Mouse (Mus musculus): ENCODE data around the gene Narfl.

Gene Narfl

DNA sequence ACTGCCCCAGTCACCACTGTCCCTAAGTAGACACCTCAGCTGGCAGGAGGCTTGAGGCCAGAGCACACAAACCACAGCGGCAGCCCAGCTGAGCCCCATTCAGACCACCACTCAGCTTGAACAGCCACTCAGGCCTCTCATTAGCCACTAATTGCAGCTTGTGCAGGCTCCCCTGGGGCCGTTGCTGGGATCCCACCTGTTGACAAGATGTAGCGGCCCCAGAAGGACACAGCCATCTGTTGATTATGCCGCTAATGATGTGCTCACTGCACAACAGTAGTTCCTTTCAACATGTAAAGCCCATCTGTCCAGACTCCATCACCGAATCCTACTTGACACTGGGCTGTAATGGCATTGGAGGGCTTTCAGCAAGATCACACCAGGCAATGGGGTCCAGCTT, 7.7 kb upstream of the Narfl start:
- DNase-seq = no peak

DNA sequence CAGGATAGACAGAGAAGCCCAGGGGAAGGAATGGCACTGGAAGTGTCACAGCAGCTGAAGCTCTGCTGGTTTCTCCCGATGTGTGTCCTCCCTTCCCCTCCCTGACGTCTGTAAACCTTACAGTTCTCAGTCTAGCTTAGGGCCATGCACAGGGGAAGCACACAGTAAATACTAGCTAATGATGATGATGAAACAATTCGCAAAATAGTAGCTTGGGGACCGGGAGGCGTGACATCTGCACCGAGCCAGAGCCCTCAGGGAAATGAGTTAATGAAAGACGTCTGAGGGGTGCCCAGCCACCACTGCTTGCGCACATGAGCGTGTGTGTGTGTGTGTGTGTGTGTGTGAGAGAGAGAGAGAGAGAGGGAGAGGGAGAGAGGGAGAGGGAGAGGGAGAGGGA, 4.2 kb upstream of the Narfl start:
- no peak for DNase-seq

DNA sequence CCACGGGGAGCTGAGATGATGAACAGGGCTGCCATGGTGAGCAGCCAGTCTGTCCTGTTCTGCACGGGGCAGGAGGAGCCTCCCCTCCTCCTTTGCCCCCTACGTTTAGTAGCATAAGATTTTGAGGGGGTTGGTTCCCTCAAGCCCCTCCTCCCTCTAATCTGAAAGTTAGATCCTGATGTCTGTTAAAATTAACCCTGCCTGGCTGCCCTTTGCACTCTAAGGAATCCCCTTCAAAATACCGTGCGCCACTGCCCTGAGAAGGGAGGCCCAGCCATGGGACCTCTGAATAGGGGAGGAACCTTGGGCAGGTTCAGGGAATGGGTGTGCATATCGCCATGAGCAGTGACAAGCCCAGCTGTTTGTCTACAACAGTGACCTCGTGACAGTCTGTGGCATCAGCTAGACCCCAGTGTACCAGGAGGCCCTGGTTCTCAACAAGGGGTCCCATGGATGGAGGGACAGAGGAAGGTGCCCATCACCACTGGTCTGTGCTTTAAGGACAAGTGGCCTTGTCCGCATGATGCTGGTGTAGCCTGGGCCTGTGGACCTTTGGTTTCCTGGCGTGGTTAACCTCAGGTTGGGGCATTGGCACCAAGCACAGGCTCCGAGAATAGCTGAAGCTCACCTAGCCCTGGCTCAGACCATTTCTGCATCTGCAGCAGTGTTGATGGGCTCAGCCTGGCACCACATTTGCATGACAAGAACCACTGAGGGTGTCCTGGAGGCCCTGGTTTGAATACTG, 1.9 kb downstream of the Narfl start:
- no peak for DNase-seq

DNA sequence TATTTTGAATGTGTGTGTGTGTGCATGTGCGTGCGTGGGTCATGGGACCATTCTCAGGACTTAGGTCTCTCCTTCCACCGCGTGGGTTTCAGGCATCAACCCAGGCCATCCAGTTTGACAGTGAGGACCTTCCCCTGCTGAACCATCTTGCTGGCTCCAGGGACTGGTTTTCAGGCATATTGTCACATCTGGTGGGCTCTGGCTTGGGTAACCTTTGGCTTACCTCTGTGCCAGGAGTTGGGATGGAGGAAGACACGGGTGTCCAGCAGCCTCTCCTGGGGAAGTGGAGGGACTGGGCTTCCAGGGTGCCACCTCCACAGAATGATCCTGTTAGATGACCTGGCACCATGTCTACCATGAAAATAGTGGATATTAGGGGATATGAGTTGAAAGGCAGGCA, 4.4 kb downstream of the Narfl start:
- no peak for DNase-seq

DNA sequence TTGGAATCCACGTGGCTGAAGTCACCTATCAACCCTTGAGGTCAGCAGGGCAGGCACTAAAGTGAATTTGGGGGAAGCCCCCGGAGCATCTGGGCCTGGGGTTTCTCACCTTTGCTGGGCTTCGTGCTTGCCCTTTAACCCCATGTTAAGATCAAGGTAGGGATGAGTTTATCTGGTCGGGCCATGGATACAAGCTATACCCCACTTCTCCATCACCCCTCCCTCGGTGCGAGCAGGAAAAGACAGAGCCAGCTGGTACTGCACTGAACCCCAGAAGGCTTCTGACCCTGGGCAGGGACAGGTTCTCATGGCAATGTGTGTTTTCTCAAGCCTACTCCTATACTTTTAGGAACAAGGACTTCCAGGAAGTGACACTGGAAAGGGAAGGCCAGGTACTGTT, 7.8 kb downstream of the Narfl start:
- no peak for DNase-seq

DNA sequence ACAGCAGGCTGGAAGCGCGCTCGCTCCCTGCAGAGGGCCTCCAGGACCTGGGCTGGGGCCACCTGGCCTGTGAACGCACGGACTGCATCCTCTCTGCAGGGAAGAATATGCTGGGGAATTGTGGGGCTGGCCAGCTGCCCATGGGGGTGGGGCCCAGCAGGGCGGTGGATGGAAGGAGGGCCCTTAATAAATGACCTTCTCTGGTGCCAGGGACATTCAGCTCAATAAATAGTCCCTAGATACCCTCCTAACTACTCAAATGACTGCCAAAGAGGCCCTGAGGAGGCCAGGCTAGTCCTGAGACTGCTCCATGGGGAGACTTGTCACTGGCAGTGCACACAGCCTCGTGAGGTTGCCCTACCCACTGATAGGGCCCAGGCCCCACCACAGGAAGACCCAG, 9.5 kb downstream of the Narfl start:
- DNase-seq = no peak

DNA sequence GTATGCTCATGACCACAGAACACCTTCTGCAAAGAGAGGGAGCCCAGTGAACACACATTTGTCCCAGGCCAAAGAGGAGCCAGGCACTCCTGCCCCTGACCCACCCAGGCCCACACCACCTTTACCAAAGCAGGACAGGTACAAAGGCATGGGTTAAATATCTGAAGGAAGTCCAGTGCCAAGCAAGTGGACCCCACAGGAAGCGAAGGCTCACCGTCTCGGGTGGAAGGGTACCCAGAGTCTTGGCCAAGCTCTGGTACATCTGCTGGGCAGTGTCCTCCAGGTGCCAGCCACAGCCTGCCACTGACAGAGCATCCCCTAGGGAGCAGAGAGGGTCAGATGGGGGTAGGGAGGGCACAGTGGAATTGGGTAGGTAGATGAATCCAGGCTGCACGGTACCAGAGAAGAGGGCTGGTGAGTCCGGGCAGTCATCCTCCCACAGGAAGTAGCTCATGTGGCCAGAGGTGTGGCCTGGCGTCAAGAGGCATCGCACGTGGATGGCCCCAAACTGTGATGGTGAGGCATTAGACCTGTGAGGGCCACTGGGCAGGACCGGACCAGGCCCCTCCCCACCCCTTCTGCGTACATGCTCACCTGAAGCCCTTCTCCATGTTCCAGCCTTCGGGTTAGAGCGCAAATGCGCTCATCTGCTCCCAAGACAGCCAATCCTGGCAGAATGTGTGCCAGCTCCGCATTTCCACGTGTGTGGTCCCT, 10.4 kb downstream of the Narfl start:
- DNase-seq = no peak

DNA sequence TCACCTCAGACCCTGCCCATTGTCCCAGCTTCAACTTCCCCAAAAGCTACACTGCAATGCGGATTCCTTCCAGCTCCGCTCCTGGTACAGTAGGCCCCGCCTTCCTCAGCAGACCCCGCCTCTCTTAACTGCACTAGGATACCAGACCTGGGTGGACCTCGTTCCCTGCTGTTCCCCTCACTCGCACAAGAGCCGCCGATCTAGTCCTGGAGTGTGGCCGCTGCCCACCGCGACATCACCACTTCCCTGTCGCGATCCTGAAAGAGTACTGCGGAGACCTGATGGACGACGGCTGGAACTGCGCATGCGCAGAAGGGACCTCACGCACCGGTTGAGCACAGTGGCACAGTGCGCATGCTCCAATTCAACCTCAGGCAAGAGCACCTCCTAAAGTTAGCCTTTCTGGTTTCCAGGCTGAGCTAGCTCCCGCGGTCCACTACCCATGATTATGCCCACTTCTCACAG, 11.7 kb downstream of the Narfl start, which contains the start of gene Haghl:
Gene Haghl (minus strand): TSS at position 393 of the 465 bp plus-strand sequence.
- peak; percentile 94 for DNase-seq

DNA sequence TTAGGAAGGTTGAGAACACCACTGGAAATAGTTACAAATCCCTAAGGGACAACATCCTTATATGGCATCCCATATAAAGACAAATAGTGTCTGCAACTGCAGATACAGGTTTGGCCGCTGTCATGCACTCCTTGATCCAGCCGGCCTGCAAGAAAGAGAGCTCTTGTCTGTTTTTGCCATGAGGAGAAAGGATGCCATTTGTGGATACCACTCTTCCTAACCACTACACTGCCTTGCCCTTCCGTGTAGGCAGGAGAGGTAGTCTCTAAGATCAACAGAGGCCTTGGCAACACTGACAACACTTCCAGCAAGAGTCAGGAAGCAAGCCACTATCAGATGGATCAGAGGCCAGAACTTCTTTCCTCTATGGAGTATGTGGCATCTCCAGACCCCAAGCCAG, 12.7 kb downstream of the Narfl start, which contains the start of gene Ccdc78:
Gene Ccdc78 (plus strand): TSS at position 301 of the 400 bp plus-strand sequence.
- no peak for DNase-seq

DNA sequence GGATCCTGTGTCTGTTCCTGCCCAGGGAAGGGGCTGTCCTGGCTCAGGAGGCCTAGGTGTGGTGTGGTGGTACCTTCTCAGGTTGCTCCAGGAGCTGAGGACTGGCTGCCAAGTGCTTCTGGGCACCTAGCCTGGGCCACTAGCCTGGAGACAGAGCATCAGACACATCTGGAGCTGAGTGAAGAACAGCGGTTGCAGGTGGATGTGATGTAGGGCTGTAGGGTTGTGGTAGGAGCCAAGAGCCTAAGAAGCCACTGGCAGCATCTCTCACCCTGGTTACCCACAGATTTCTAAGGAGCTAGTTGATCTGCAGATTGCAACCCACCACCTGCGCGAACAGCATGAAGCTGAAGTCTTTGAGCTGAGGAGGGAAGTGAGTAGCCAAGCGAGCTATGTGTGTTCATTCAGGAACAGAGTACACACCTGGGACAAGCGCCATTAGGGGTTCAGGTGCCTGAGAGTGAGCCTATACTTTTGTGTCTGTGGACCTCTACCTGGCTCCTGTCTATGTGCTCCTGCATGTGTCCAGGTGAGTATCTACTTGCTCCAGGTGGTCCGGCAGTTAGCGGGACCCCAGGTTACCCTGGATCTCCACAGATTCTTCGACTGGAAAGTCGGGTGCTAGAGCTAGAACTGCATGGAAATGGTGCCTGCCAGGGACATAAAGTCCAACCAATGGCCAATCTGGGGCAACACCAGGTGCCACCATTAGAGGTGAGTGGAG, 13.4 kb downstream of the Narfl start:
- no peak for DNase-seq

DNA sequence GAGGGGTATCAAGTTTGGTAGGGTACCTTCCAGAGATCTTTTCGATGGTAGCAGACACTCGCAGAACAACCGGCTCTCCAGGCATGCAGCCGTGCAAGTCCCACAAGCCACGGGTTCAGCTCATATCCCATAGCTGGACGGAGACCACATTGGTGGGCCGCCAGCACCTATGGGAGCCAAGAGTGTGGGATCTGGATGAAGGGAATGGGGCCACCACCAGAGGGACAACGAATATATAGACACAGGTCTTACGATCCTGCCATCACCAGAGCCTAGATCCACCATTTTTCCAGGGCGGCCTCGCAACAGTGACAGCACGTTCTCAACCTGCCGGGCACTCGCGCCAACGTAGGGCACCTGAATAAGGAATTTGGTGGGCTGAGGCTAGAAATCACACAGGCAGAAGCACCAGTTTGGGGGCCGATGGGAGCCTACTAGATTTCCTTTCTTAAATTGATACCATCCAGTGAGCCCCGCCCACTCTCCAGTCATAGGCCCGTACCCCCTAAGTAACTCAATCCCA, 17.8 kb downstream of the Narfl start:
- DNase-seq = no peak

DNA sequence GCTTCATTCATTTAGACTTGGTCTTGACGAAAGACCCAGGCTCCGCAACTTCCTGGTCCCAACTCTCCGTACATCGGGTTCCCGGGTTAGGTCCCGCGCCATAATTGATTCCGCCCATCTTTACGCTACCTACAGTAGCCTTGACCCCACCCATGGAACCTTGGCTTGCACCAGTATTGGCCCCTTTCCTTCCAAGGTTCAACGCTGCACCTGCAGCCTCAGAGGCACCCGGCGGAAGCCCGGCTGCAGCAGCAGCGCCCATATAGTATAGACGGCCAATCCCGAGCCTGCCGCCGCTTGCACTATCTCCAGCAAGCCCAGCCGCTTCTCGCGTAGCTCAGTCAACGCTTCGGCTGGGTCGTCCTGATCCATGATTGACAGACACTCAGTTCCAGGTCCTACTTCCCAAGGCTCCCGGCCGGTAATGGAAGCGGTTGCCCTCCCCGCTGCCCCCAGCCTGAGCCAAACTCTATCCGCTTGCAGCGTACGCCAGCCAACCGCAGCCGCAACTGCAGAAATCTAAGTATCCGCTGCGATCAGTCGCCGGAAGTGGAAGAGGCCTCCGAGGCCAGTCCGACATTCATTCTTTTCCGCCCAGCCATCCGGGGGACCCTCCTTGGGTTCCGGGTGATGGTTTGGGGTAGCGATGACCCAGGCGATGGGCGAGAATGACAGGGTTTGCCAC, 18.4 kb downstream of the Narfl start:
- peak; percentile 89 for DNase-seq

DNA sequence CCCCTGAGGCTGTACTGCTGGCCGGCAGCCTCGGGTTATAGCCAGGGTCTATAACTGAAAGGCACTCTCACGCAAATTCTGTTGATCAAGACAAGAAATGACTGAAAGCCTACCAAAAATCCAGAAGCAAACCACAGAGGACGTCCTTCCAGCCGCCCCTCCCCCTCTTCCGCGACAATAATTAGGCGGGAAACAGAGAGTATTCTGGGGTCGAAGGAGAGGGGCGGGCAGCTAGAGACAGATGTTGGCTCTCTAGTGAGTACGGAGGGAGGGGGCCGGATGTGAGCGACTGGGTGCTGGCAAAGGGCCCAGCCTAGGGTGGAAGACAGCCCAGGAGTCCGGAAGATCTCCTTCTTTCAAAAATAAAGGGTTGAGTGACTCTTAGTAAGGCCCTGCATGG, 19.0 kb downstream of the Narfl start, which contains the start of gene Fam173a:
Gene Fam173a (minus strand): TSS at position 287 of the 400 bp plus-strand sequence.
- DNase-seq = peak; percentile 86

DNA sequence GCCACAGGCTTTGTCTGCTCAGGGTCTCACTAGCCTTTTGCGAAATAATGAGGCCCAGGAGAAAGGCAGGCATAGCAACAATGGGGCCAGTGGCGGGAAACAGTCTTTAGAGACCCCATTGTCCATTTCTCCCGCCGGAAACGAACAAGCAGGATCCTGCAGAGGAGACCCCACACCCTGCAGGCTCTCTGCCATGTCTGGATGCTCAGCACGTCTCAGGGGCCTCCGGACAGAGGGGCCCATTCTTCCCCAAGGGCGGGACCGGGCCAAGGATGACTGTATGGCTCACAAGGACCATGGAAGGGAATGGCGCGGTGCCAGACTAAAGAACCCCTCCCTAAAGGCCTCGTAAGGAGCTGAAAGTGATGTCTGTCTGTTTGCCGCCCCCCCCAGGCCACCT, 20.6 kb downstream of the Narfl start:
- no peak for DNase-seq

DNA sequence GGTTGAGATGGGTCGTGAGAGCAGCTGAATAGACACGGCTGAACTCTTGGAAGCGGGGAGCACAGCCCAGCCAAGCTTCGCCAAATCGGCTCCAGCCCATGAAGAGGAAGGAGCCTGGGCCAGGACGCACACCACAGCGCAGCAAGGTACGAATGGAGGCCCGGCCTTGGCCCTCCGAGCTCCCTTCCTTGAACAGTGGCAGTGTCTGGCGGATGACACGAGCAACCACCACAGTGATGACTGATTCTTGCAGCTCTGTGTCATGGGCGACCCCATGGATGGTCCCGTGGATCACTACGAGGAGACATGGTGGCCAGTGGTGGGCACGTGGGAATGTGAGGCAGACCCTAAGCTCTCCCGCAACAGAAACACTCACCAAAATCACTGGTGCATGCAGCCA, 21.4 kb downstream of the Narfl start:
- no peak for DNase-seq

DNA sequence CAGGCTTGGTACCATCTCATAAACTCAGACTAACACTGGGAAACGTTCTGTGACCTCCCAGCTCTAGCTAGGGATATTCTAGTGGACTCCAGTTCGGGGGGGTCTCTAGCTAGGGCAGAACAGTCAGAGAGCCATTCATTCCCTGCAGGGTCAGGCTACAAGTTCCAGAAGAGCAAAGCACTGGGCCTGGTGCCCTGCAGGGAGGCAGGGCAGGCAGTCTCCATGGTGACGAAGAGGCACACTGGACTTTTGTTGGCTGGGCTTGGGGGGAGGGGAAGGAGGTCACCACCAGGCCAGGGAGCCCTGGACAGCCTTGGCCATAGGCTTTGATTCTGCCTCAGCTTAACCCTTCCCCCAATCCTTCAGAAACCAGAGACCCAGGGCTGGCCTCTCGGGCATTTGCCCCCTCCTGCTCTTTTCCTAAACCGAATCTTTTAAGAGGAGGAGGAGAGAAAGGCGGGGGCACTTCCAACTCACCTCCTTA, 22.1 kb downstream of the Narfl start, which contains the start of gene AC134908.4:
Gene AC134908.4 (minus strand): TSS at position 51 of the 484 bp plus-strand sequence.
- DNase-seq = no peak

DNA sequence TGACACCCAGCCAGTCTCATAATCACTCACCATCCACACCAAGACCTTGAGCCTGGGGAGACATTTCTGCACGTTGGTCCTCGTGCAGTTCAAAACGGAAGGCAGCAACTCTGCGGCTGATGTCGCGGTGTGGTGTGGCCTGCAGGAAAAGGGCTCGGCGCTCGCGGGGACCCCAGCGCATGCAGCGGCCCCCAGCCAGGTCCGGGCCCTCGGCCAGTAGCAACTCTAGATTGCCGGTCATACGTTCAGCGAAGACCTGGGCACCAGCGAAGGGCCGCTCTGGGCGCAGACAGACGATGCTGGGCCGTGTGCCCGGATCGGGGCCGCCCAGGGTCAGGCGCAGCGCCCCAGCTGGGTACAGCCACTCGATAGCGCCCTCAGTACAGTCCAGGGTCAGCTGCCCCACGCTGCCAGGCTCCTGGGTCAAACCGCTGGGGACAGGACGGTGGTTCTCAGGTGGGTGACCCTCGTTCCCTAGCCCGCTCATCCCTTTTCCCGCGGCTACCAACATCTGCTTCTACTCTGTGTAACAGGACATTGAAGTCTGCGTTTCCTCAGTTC, 22.7 kb downstream of the Narfl start:
- DNase-seq = peak; percentile 31

DNA sequence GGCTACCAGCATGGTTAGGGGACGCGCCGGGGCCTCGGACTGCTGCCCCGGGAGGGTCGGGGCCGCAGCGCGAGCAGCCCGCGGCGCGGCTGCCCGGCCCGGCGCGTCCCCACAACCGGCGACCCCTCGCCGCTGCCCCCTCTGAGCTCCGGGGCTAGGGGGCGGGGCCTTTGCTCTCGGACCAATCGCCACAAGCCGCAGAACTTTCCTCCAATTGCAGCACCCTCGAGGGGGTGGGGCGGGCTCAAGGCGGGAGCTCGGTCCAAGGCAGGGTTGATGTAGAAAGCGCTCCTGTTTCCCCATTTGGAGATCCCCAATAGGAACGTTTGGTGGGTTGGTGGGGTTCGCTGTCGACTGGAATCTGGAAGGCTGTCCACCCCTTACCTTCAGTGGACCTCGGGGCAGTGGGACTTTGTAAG, 23.4 kb downstream of the Narfl start, which contains the start of gene Metrn:
Gene Metrn (minus strand): TSS at position 186 of the 419 bp plus-strand sequence.
- peak; percentile 94 for DNase-seq

DNA sequence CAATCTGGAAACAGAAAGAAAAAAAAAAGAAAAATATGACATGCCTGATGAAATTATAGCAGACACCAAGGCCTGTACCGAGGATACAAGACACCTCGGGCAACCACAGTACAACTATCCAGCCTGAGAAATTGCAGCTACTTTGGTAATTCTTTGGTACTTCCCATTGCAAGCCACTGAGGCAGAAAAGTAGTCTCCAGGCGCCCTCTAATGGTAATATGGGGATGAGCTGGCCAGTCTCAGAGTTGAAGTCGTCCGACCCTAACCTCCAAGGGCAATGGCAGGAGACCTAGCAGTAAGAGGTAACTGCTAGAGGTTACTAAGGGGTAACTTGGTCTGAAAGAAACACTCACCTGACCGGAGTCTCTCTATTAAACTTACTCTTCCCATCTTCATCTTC, 27.5 kb downstream of the Narfl start:
- peak; percentile 77 for DNase-seq

DNA sequence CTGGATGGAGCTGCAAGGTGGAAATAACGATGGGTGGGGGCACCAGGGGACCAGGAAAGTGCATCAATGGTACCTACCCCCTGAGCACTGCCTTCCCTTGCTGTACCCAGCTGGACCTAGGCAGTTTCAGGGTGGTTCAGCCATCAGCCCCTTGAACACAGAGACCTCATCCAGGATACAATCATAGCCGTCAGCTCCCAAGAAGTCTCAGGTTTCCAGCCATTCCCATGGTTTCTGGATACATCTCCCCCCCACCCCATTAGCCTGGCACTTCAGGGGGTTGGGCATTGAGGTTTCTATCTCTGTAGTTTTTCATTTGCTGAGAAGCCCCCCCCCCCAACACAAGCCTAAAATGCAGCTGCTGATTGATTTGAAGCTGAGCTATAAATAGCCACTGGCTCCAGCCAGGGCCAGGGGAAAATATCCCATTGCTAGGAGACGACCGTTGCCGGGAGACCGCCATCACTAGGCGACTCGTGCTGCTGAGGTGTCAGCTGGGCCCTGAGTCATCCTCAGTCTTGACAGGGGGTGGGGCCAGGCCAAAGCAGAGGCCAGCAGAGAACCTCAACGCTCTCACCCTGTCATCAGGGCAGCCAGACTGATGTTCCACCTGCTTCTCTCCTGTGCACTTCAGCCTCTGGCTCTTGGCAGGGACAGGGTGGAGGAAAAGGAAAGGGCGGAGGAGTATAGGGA, 29.4 kb downstream of the Narfl start:
- DNase-seq = no peak

DNA sequence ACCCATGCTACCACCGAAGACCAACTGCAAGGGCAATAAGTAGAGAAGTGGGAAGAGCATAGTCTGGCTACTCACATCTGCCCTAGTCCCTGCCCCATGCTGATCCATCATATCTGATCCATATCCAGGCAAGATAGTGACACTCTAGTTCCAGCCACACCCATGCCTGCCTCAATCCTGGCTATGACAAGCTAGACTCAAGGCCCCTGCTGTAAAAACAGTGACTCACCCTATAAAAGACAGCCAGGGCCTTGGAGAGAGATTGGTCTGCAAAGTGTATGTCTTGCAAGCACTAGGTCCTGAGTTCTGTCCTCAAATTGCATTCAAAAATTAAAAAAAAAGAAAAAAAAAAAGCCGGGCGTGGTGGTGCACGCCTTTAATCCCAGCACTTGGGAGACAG, 32.9 kb downstream of the Narfl start:
- DNase-seq = no peak
